Mouse (Mus musculus) G1E (cell line): ENCODE results near the gene Rtn2. TPM values are rescaled to one million over a fixed set of nuclear protein-coding genes. Genes with fewer than 3 reads are reported as not detected.
A peak's percentile ranks its signal among the peaks of the same experiment; 100 is the strongest.

Experiments used
- ATAC-seq: 2 replicates; pipeline ENCODE4 v1.8.0; 2016; ENCODE audit warnings: mild to moderate bottlenecking; ENCODE audit not compliant: insufficient number of reproducible peaks, poor library complexity, low FRiP score, severe bottlenecking; ENCODE audit errors: extremely low read depth
- DNase-seq: peaks from one replicate; pipeline ENCODE4 v3.0.0; 2012; ENCODE audit warnings: low spot score
- H3K27me3 ChIP-seq: 2 replicates; pipeline ENCODE4 v1.6.1; 2012; ENCODE audit warnings: mild to moderate bottlenecking, low read length, inconsistent platforms; ENCODE audit not compliant: insufficient read depth
- H3K36me3 ChIP-seq: replicated peaks from 2 replicates; pipeline ENCODE3; 2012; ENCODE audit warnings: mild to moderate bottlenecking, inconsistent platforms
- H3K4me1 ChIP-seq: 2 replicates; pipeline ENCODE4 v1.6.1; 2012; ENCODE audit warnings: low read depth, low read length, inconsistent platforms, mixed read lengths; ENCODE audit not compliant: insufficient read depth
- H3K4me3 ChIP-seq: 2 replicates; pipeline ENCODE4 v1.5.1; 2012; ENCODE audit warnings: low read depth, mild to moderate bottlenecking, inconsistent platforms, low read length, moderate library complexity, mixed read lengths
- H3K9me3 ChIP-seq: replicated peaks from 2 replicates; pipeline ENCODE4 v1.6.1; 2012; ENCODE audit warnings: inconsistent platforms
- CTCF ChIP-seq: IDR thresholded peaks from 2 replicates; pipeline ENCODE4 v1.5.1; 2012; ENCODE audit warnings: low read depth, low read length, inconsistent platforms, mixed read lengths
- GATA1 ChIP-seq: IDR thresholded peaks from 2 replicates; pipeline ENCODE4 v1.6.1; 2012; ENCODE audit warnings: borderline replicate concordance, low read length, inconsistent platforms, mixed read lengths
- GATA2 ChIP-seq: IDR thresholded peaks from 2 replicates; pipeline ENCODE4 v1.6.1; 2012; ENCODE audit warnings: low read depth, low read length, inconsistent platforms, borderline replicate concordance
- POLR2AphosphoS5 ChIP-seq: IDR thresholded peaks from 2 replicates; pipeline ENCODE4 v1.6.1; 2012; ENCODE audit warnings: low read depth, low read length, inconsistent platforms; ENCODE audit not compliant: insufficient replicate concordance
- TAL1 ChIP-seq: conservative IDR thresholded peaks from 2 replicates; pipeline ENCODE4 v1.6.1; 2012; ENCODE audit warnings: low read depth, low read length, inconsistent platforms, mixed read lengths
- polyA plus RNA-seq: library from polyadenylated mRNA; stranded (reverse); fragments of >175 nt; gene quantifications from 2 replicates; pipeline ENCODE4 v1.2.3, GENCODE M21; 2012
- total RNA-seq, 2 experiments: library from RNA; stranded (forward) in 1 of 2; stranded (reverse) in 1 of 2; fragments of 200-1000 nt in 1 of 2; fragments of >200 nt in 1 of 2; fragmentation: Nextera tagmentation in 1 of 2; gene quantifications; 2 replicates each; pipeline ENCODE4 v1.2.3; 2014 to 2017

Rtn2 gene
- total and polyA plus RNA-seq, 3 experiments = 0.11 to 0.98 (median 0.94) TPM

DNA sequence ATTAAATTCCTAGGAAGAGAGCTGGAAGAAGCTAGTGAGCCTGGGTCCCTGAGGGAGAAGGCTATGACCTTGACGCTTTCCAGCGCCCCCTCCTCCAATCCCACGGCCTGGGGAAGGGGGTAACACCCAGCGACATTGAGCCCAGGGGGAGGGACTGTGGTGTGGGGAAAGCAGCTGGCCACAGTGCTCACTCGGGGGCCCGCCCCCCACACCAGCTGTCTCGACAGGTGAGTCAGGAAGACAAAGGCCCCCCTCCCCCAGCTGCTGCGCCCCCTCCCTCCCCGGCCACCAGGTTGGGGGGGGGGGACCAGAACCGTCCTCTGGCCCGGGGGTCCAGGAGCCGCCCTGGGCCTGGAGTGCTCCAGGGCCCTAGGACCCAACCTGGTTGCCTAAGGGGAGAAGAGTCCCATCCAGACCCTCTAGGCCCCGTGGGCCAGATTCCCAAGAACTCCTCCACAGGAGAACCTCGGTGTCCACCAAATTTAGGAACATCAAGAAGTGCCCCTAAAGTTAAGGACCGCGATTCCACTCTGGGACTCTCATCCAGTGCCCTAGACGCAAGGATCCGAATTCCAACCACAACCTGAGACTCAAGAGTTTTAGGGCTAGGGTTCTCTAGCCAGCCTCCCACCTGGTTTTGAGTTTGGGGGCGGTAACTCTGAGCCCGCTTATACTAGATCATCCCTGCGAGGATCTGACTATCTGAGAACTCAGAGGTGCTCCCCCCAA is 11.8 kb upstream of the Rtn2 start:
- peaks cover 57% of the 10 kb centered on the region for H3K4me1 ChIP-seq
- H3K36me3 ChIP-seq = peaks cover 35% of the 10 kb centered on the region
- no peak for TF ChIP-seq CTCF
- no peak for TF ChIP-seq POLR2AphosphoS5
- no peak for TF ChIP-seq GATA1
- TF ChIP-seq TAL1 = no peak
- TF ChIP-seq GATA2 = no peak
- no peaks in the 10 kb centered on the region for H3K9me3 ChIP-seq
- peak overlapping the region; percentile 77 for H3K4me3 ChIP-seq
- no peaks in the 10 kb centered on the region for H3K27me3 ChIP-seq
- DNase-seq = no peak
- no peak for ATAC-seq

- H3K36me3 ChIP-seq = peaks cover 28% of the 10 kb centered on the region
- H3K9me3 ChIP-seq = no peaks in the 10 kb centered on the region
- ATAC-seq = peak; percentile 17
- peak; percentile 69 for DNase-seq
- peak within 1 kb of the TSS; percentile 77 for H3K4me3 ChIP-seq
- H3K4me1 ChIP-seq = peaks cover 49% of the 10 kb centered on the region
- TF ChIP-seq GATA2 (no peak), GATA1 (no peak), POLR2AphosphoS5 (0 out of 2 replicates have a peak, but pooled peaks have one; percentile 69), CTCF (no peak)
- no peaks in the 10 kb centered on the region for H3K27me3 ChIP-seq
These were observed 10.9 kb upstream of the Rtn2 start, which contains the start of gene Vasp for GRCm38 (mm10) chr7:19271238-19272172. TSS of gene Vasp (minus strand) at chr7:19271817.

GRCm38 (mm10) chr7:19272173-19272764 is 10.2 kb upstream of the Rtn2 start:
- no peaks in the 10 kb centered on the region for H3K9me3 ChIP-seq
- peak overlapping the region; percentile 77 for H3K4me3 ChIP-seq
- H3K4me1 ChIP-seq = peaks cover 42% of the 10 kb centered on the region
- no peak for TF ChIP-seq POLR2AphosphoS5
- no peak for TF ChIP-seq GATA1
- no peak for TF ChIP-seq TAL1
- TF ChIP-seq GATA2 = no peak
- no peak for TF ChIP-seq CTCF
- peaks cover 22% of the 10 kb centered on the region for H3K36me3 ChIP-seq
- ATAC-seq (peak; percentile 51), DNase-seq (peak; percentile 92)
- H3K27me3 ChIP-seq = no peaks in the 10 kb centered on the region; the same call in 1 of the 2 replicates

- ATAC-seq = no peak
- H3K4me1 ChIP-seq = peaks cover 27% of the 10 kb centered on the region
- peaks cover 21% of the 10 kb centered on the region for H3K27me3 ChIP-seq
- H3K4me3 ChIP-seq = no peak overlapping the region
- no peaks in the 10 kb centered on the region for H3K9me3 ChIP-seq
- no peak for DNase-seq
- TF ChIP-seq GATA2 (no peak), TAL1 (no peak)
- H3K36me3 ChIP-seq = no peaks in the 10 kb centered on the region
These were observed 6.2 kb upstream of the Rtn2 start for GRCm38 (mm10) chr7:19276253-19276652.

GRCm38 (mm10) chr7:19279052-19279451 is 3.4 kb upstream of the Rtn2 start:
- DNase-seq (no peak), ATAC-seq (no peak)
- H3K27me3 ChIP-seq = peaks cover 32% of the 10 kb centered on the region
- no peaks in the 10 kb centered on the region for H3K9me3 ChIP-seq
- no peaks in the 10 kb centered on the region for H3K36me3 ChIP-seq
- peaks cover 38% of the 10 kb centered on the region for H3K4me1 ChIP-seq
- H3K4me3 ChIP-seq = 0 out of 2 replicates have a peak overlapping the region, but pooled peaks have one; percentile 9
- TF ChIP-seq TAL1 (no peak), GATA1 (no peak), POLR2AphosphoS5 (no peak), GATA2 (no peak), CTCF (no peak)

- ATAC-seq (no peak), DNase-seq (no peak)
- no peak for TF ChIP-seq TAL1
- TF ChIP-seq POLR2AphosphoS5 = no peak
- no peak for TF ChIP-seq GATA1
- TF ChIP-seq GATA2 = no peak
- TF ChIP-seq CTCF = no peak
- Histone ChIP-seq H3K36me3 (no peaks in the 10 kb centered on the region), H3K4me3 (peak within 1 kb of the TSS; percentile 9; the same call in 1 of the 2 replicates), H3K4me1 (peaks cover 34% of the 10 kb centered on the region), H3K9me3 (no peaks in the 10 kb centered on the region), H3K27me3 (peaks cover 32% of the 10 kb centered on the region)
These were observed 2.8 kb upstream of the Rtn2 start, which contains the start of gene Ppm1n for GRCm38 (mm10) chr7:19279581-19280114. TSS of gene Ppm1n (minus strand) at chr7:19280064.
